Mouse (Mus musculus) B cell, adult 62 days (primary cell): ENCODE measurements around the gene Cideb. TPM values are rescaled to one million over a fixed set of nuclear protein-coding genes. Genes with fewer than 3 reads are reported as not detected.

Experiments used
- total RNA-seq: library from RNA; stranded (reverse); gene quantifications from 4 replicates; pipeline ENCODE4 v1.2.4, GENCODE M21; 2023

Cideb gene
- total RNA-seq, result not detected in 4 replicates

DNA sequence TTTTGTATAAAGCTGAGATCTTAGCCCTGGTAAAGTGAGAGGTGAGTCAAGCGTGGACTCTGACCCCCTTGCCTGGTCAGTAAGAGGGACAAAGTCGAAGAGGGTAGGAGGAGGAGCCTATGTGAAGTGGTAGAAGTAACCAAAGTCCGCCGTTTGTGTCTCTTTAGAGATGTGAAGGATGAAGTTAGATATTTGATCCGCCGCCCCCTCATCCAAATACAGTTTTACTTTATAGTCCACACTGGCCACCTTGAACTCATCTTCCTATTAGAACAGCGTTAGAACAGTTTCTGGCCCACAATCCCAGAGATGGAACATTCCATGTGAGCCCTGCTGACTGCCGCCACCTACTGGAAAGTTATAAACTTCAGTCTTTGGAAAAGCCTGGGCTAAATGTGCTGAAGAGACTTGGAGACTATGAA, at the start of gene Cideb:
Cideb (minus strand) TSS at position 96 of the 422 bp plus-strand sequence.

DNA sequence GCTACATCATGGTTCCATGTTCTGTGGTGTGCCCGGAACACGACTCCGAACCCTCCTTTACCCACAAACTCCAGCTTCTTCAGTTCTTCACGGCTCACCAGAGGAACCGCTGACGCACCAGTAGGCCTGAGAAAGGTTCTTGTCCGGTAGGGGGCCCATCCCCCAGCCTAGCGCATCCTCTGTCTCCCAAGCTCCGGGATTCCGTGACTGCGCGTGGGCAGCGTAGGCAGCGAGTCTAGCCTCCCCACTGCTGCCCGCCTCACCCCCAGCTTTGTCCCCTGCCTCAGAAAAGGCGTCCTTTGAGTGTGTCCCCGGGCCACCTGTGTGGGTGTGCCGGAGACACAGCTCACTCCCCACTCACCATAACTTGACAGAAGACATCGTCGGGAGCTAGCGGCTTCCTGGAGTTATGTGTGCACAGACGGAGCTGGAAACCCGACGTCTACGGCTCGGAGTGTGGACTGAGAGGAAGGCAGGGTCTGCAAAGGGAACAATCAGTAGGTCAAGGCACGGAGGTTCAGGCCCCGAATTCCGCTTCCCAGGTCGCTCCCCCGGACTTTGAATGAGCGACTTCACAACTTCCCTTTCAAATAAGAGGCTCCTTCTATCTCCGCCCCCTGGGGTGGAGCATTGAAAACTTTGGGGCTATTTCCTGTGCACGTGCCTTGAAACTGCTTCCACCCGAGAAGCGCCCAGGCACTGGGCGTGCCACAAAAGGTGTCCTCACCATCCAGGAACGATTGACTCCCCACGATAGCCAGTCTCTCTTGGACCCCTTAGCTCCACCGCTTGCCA, 30.2 kb upstream of the Cideb start, which contains the start of gene Ripk3:
Ripk3 (minus strand) TSS at position 610 of the 795 bp plus-strand sequence.

DNA sequence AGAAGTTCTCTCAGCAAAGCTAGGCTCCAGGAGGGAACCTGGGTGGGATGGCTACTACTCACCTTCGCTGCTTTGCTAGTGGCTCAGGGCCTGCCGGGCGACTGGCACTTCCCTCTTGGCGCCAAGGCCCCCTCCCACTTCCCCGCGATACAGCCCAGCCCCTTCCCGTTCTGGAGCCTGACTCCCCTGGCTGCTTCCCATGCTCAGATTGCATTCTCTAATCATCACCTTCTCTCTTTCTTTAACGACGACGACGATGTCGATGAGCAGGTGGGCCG, 25.6 kb upstream of the Cideb start, which contains the start of gene Adcy4:
Adcy4 (minus strand) TSS at position 138 of the 278 bp plus-strand sequence.

DNA sequence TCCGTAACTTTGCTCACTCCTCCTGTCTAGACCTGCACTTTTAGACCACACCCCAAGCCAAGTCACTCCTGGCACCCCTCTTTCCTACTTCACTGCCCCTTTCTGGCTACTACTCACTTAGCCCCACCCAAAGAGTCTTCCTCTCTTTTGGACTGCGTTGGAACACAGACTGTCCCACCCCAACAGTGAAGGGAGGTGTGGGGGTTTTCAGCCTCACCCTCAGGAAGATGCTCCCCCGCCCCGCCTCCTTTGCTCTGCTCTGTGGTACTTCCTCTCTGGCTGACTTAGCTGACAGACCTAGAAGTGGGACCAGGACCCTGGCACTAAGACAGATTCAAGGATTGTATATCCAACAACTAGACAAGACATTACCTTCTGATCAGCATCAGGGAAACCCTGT, 7.4 kb upstream of the Cideb start, which contains the start of gene Ltb4r1:
Ltb4r1 (plus strand) TSS at position 267 of the 400 bp plus-strand sequence.

DNA sequence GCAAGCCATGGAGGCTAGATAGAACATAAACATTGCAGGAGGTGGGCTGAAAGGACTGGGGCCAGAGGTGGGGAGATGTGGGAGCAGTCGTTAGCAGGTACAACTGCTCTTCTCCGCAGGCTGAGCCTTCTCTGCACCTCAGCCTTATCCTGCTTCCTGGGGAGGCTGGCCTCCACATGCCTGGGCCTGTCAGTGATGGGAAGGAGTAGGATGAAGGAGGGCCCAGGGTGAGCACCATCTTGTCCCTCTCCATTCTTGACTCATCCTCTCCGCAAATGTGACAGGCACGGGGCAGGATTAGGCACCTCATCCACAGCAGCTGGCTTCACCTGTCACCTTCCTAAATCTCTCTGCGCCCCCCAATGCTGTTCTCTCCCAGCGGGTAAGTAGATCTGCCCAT, 2.9 kb upstream of the Cideb start, which contains the start of gene Ltb4r2:
Ltb4r2 (plus strand) TSS at position 266 of the 400 bp plus-strand sequence.

DNA sequence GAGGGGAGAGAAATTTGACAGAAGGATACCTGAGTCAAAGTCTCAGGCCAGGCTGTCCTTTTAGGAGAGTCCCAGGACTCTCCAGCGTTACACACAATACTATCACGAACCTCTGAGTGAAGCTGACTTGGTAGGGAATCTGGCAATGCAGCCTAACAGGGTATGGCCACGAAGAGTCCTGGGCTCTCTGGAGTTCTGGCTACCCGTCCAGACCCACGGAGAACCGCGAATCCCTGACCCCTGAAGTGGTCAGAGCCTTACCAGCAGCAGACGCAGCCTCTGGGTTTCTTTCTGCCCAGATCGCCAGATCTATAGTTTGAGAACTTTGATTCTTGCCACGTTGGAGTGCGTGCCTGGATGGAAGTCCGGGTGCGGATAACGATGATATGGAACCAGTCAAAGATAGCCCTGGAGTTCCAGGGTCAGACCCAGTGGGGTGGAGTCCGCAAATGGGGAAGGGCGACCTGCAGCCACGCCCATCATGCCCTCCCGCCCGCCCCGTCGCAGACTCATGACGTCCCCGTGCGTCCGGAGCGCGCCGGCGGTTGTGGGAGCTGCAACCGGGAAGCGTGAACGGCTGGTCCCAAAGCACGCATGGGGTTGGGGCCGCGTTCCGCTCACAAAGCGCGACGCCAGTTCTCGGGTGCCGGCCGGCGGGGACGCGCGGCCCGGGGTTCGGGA, 12.9 kb downstream of the Cideb start, which contains the start of the genes Dhrs1 and Nop9:
Dhrs1 (minus strand) TSS at position 511 of the 681 bp plus-strand sequence.
Nop9 (plus strand) TSS at position 514 of the 681 bp plus-strand sequence.

DNA sequence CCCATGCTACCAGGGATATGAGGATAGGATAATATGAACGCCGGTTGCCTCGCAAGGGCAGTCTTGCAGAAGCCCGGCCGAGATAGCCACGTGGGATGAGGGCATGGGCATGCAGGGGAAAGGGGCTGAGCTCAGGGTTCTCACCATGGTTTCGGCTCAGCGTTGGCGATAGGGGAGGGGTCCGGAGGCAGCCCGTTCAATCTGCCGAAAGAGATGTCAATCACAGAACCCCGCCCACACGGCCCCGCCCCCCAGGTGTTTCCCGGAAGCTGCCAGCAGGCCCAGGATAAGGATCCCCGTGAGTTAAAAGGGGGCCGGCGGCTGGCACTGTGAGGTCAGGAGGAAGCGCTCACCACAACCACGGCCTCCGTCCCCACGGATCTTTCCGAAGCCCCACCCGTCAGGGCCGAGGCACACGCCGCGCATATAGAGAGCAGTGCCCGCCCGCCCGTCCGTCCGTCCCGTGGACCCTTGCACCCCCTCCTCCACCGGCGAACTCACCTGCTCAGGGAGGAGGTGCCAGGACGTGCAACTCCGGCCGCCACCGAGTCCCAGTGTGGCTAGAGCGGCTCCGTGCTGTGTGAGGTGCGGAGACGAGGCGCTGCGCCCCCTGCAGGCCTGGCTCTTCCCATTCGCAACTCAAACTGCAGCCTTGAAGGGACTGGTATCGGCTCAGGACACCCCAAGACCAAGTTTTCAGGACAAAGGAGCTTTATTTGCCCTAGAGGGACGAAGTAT, 36.4 kb downstream of the Cideb start, which contains the start of gene Rabggta:
Rabggta (minus strand) TSS at position 564 of the 738 bp plus-strand sequence.

DNA sequence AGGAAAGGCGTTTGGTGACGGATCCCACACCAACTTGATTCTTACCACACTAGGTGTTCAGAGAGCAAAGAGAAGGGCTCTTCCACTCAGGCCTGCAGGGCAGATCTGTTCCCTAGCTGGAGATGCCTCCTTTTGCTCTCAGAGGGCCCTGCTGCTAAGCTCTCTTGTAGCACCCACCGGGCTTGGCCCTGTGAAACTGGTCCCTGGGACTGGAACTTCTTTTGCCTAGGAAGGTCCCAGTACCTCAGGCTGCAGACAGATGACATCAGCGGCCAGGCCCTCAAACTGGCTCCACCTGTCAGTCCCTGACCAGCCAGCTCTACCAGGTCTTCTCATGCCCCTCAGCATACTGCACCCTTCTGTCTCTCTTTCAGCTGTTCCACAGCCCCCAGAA, 44.5 kb downstream of the Cideb start, which contains the start of gene Tgm1:
Tgm1 (minus strand) TSS at position 198 of the 394 bp plus-strand sequence.

Other genes starting within 250 kb of the Cideb start
- gene Cpne6, start 248.0 kb downstream of the Cideb start, total RNA-seq, result not detected in 4 replicates
- not detected in 4 replicates for gene Nrl, start 233.5 kb downstream of the Cideb start, total RNA-seq
- 43.4 to 51.1 TPM (median 49.0 TPM) in 4 replicates for gene Pck2, start 218.2 kb downstream of the Cideb start, total RNA-seq
- 84.9 to 91.3 TPM (median 86.3 TPM) in 4 replicates for gene Dcaf11, start 198.5 kb downstream of the Cideb start, total RNA-seq
- gene A730061H03Rik, start 198.1 kb downstream of the Cideb start, total RNA-seq, result 6.2 to 9.8 TPM (median 7.2 TPM) in 4 replicates
- gene Fitm1, start 182.8 kb downstream of the Cideb start, total RNA-seq, result not detected in 4 replicates
- gene Psme1, start 180.3 kb downstream of the Cideb start, total RNA-seq, result 234 to 255 TPM (median 248 TPM) in 4 replicates
- gene Emc9, start 173.2 kb downstream of the Cideb start, total RNA-seq, result 3.7 to 6.1 TPM (median 5.3 TPM) in 4 replicates
- gene Psme2, start 167.3 kb downstream of the Cideb start, total RNA-seq, result 273 to 323 TPM (median 304 TPM) in 4 replicates
- 94.6 to 97.8 TPM (median 96.3 TPM) in 4 replicates for gene Rnf31, start 166.8 kb downstream of the Cideb start, total RNA-seq
- gene Irf9, start 154.9 kb downstream of the Cideb start, total RNA-seq, result 83.5 to 105 TPM (median 99.2 TPM) in 4 replicates
- 0.79 to 1.5 TPM (median 1.0 TPM) in 4 replicates for gene Rec8, start 140.4 kb downstream of the Cideb start, total RNA-seq
- 56.3 to 62.2 TPM (median 58.4 TPM) in 4 replicates for gene Ipo4, start 122.5 kb downstream of the Cideb start, total RNA-seq
- gene Gm49378, start 120.6 kb downstream of the Cideb start, total RNA-seq, result 3.3 to 4.7 TPM (median 4.4 TPM) in 3 of 4 replicates, not detected in the other
- 38.2 to 51.1 TPM (median 44.8 TPM) in 4 replicates for gene Tm9sf1, start 114.7 kb downstream of the Cideb start, total RNA-seq
- 2.3 to 2.6 TPM (median 2.5 TPM) in 4 replicates for gene Tssk4, start 108.3 kb downstream of the Cideb start, total RNA-seq
- gene Mdp1, start 98.0 kb downstream of the Cideb start, total RNA-seq, result 42.5 to 45.6 TPM (median 42.9 TPM) in 4 replicates
- gene Gmpr2, start 86.5 kb downstream of the Cideb start, total RNA-seq, result 18.2 to 28.2 TPM (median 22.1 TPM) in 4 replicates
- 168 to 193 TPM (median 180 TPM) in 4 replicates for gene Nedd8, start 86.3 kb downstream of the Cideb start, total RNA-seq
- 164 to 172 TPM (median 166 TPM) in 4 replicates for gene Tinf2, start 76.6 kb downstream of the Cideb start, total RNA-seq
- 1.2 to 2.3 TPM (median 1.8 TPM) in 4 replicates for gene Tgm1, start 44.5 kb downstream of the Cideb start, total RNA-seq
- 78.7 to 86.9 TPM (median 83.5 TPM) in 4 replicates for gene Rabggta, start 36.2 kb downstream of the Cideb start, total RNA-seq
- 29.7 to 33.0 TPM (median 31.4 TPM) in 4 replicates for gene Dhrs1, start 12.8 kb downstream of the Cideb start, total RNA-seq
- gene Nop9, start 12.8 kb downstream of the Cideb start, total RNA-seq, result 29.6 to 35.0 TPM (median 33.4 TPM) in 4 replicates
- gene Ltb4r2, start 3.0 kb upstream of the Cideb start, total RNA-seq, result 0.19 to 0.83 TPM (median 0.33 TPM) in 4 replicates
- gene Ltb4r1, start 7.5 kb upstream of the Cideb start, total RNA-seq, result not detected in 4 replicates
- 0.53 to 1.6 TPM (median 0.60 TPM) in 3 of 4 replicates, not detected in the other for gene Adcy4, start 25.6 kb upstream of the Cideb start, total RNA-seq
- 84.2 to 93.2 TPM (median 86.6 TPM) in 4 replicates for gene Ripk3, start 30.4 kb upstream of the Cideb start, total RNA-seq
- gene Nfatc4, start 64.7 kb upstream of the Cideb start, total RNA-seq, result not detected in 4 replicates
- gene Nynrin, start 95.6 kb upstream of the Cideb start, total RNA-seq, result 0.06 TPM in 1 of 4 replicates, not detected in the others
- gene Cbln3, start 125.9 kb upstream of the Cideb start, total RNA-seq, result not detected in 4 replicates
- 101 TPM in 4 replicates for gene Khnyn, start 126.5 kb upstream of the Cideb start, total RNA-seq
- gene Sdr39u1, start 141.8 kb upstream of the Cideb start, total RNA-seq, result 21.8 to 38.3 TPM (median 34.4 TPM) in 4 replicates
- not detected in 4 replicates for gene Cma1, start 186.2 kb upstream of the Cideb start, total RNA-seq
- not detected in 4 replicates for gene Cma2, start 192.5 kb upstream of the Cideb start, total RNA-seq